Mouse (Mus musculus) heart, postnatal 0 days (tissue): ENCODE results near the gene Fpgs. TPM values are rescaled to one million over a fixed set of nuclear protein-coding genes. Genes with fewer than 3 reads are reported as not detected.
A peak's percentile ranks its signal among the peaks of the same experiment; 100 is the strongest.

Source experiments
- ATAC-seq: fragments of 200-750 bp; cut with Nextera tagmentation; 2 replicates; pipeline ENCODE4 v1.8.0; 2017; ENCODE audit warnings: low read depth, moderate number of reproducible peaks, moderate library complexity; ENCODE audit not compliant: insufficient read depth
- DNase-seq: peaks from one replicate; pipeline ENCODE4 v3.0.0-alpha.2; 2016; ENCODE audit warnings: low spot score
- H3K27ac ChIP-seq: fragments of 300-500 bp; sonication (generic); 2 replicates; pipeline ENCODE4 v1.5.1; 2014; ENCODE audit warnings: low read depth, mild to moderate bottlenecking
- H3K27me3 ChIP-seq: fragments of 300-500 bp; sonication (generic); 2 replicates; pipeline ENCODE4 v1.6.1; 2014; ENCODE audit warnings: low read length, mixed read lengths; ENCODE audit not compliant: control insufficient read depth, insufficient read depth
- H3K36me3 ChIP-seq: fragments of 300-500 bp; sonication (generic); replicated peaks from 2 replicates; pipeline ENCODE4 v1.6.1; 2014; ENCODE audit warnings: low read length, mixed read lengths; ENCODE audit not compliant: control insufficient read depth, insufficient read depth
- H3K4me1 ChIP-seq: fragments of 300-500 bp; sonication (generic); 2 replicates; pipeline ENCODE4 v1.6.1; 2014; ENCODE audit warnings: antibody characterized with exemption; ENCODE audit not compliant: control insufficient read depth, insufficient read depth
- H3K4me2 ChIP-seq: fragments of 300-500 bp; sonication (generic); 2 replicates; pipeline ENCODE4 v1.6.1; 2014; ENCODE audit warnings: low read depth, mild to moderate bottlenecking, low read length, moderate library complexity
- H3K4me3 ChIP-seq: fragments of 300-500 bp; sonication (generic); 2 replicates; pipeline ENCODE4 v1.5.1; 2014; ENCODE audit warnings: low read depth, low read length
- H3K9ac ChIP-seq: fragments of 300-500 bp; sonication (generic); replicated peaks from 2 replicates; pipeline ENCODE4 v1.6.1; 2014; ENCODE audit warnings: low read depth, low read length, mixed read lengths
- H3K9me3 ChIP-seq: fragments of 300-500 bp; sonication (generic); replicated peaks from 2 replicates; pipeline ENCODE4 v1.6.1; 2016; ENCODE audit warnings: low read length; ENCODE audit not compliant: control insufficient read depth
- CTCF ChIP-seq: IDR thresholded peaks from 2 replicates; pipeline ENCODE4 v1.5.1; 2016; ENCODE audit warnings: antibody characterized with exemption, control low read depth, low read depth
- EP300 ChIP-seq: IDR thresholded peaks from 2 replicates; pipeline ENCODE4 v1.6.1; 2016; ENCODE audit warnings: antibody characterized with exemption, low read depth
- WGBS: fragments of 180-500 bp; shearing (Covaris S2); extraction: QIAGEN DNeasy Blood & Tissue Kit; methylation state at CpG from one replicate; pipeline ENCODE4 v1.1.7; 2014; 5-methylcytosine and 5-hydroxymethylcytosine counted together
- polyA plus RNA-seq: library from polyadenylated mRNA; unstranded; fragments of >200 nt; fragmentation: Nextera tagmentation; extraction: Ambion mirVana; gene quantifications from 2 replicates; pipeline ENCODE4 v1.2.1, GENCODE M21; 2015
- total RNA-seq: library from RNA; depleted of rRNA; stranded (reverse); fragments of >200 nt; gene quantifications from 2 replicates; pipeline ENCODE4 v1.2.3, GENCODE M21; 2014; ENCODE audit warnings: low replicate concordance

Fpgs gene
- total and polyA plus RNA-seq, 2 experiments from 2014 or later: 10.9 to 13.6 TPM

- Histone ChIP-seq H3K9me3 (no peaks in the 10 kb centered on the region), H3K9ac (no peak overlapping the region), H3K36me3 (no peaks in the 10 kb centered on the region), H3K4me3 (no peak overlapping the region), H3K4me1 (no peaks in the 10 kb centered on the region), H3K27ac (peak overlapping the region; percentile 48; the same call in 1 of the 2 replicates), H3K27me3 (no peaks in the 10 kb centered on the region), H3K4me2 (no peak overlapping the region)
- DNase-seq (no peak), ATAC-seq (no peak)
- WGBS: 73% methylated on average over 16 of the region's 16 CpGs
- TF ChIP-seq CTCF (no peak), EP300 (no peak)
These were observed 21.2 kb upstream of the Fpgs start for GRCm38 (mm10) chr2:32724832-32725790.

- Histone ChIP-seq H3K4me2 (no peak overlapping the region), H3K9me3 (no peaks in the 10 kb centered on the region), H3K27ac (no peak overlapping the region), H3K27me3 (no peaks in the 10 kb centered on the region), H3K4me3 (no peak overlapping the region), H3K9ac (no peak overlapping the region), H3K4me1 (no peaks in the 10 kb centered on the region), H3K36me3 (no peaks in the 10 kb centered on the region)
- DNase-seq (no peak), ATAC-seq (no peak)
- no peak for TF ChIP-seq CTCF
- no peak for TF ChIP-seq EP300
- 70% methylated on average over 4 of the region's 4 CpGs for WGBS
These were observed 20.2 kb upstream of the Fpgs start for GRCm38 (mm10) chr2:32724149-32724548.

- WGBS: 58% methylated on average over 3 of the region's 3 CpGs
- no peak for DNase-seq
- no peak overlapping the region; the same call in 1 of the 2 replicates for H3K4me2 ChIP-seq
- no peaks in the 10 kb centered on the region for H3K36me3 ChIP-seq
- H3K4me3 ChIP-seq: no peak overlapping the region
- no peak for ATAC-seq
- no peaks in the 10 kb centered on the region for H3K27me3 ChIP-seq
- 0 out of 2 replicates have a peak overlapping the region, but pooled peaks have one; percentile 56 for H3K27ac ChIP-seq
- H3K4me1 ChIP-seq: no peaks in the 10 kb centered on the region
- H3K9ac ChIP-seq: no peak overlapping the region
- TF ChIP-seq CTCF: no peak
- no peak for TF ChIP-seq EP300
- H3K9me3 ChIP-seq: no peaks in the 10 kb centered on the region
These were observed 18.6 kb upstream of the Fpgs start for GRCm38 (mm10) chr2:32722581-32722980.

GRCm38 (mm10) chr2:32722046-32722445 lies 18.1 kb upstream of the Fpgs start:
- H3K4me2 ChIP-seq: peak overlapping the region; percentile 46; the same call in 1 of the 2 replicates
- 54% methylated on average over 6 of the region's 6 CpGs for WGBS
- TF ChIP-seq CTCF: no peak
- TF ChIP-seq EP300: no peak
- DNase-seq (no peak), ATAC-seq (no peak)
- no peaks in the 10 kb centered on the region for H3K9me3 ChIP-seq
- H3K4me3 ChIP-seq: peak overlapping the region; percentile 6; the same call in 1 of the 2 replicates
- no peaks in the 10 kb centered on the region for H3K27me3 ChIP-seq
- no peaks in the 10 kb centered on the region for H3K36me3 ChIP-seq
- peak overlapping the region; percentile 56; the same call in 1 of the 2 replicates for H3K27ac ChIP-seq
- H3K9ac ChIP-seq: no peak overlapping the region
- H3K4me1 ChIP-seq: no peaks in the 10 kb centered on the region

GRCm38 (mm10) chr2:32720681-32721229 lies 16.8 kb upstream of the Fpgs start, which contains the start of gene Sh2d3c:
Sh2d3c (plus strand) TSS chr2:32721055.
- Histone ChIP-seq H3K36me3 (no peaks in the 10 kb centered on the region), H3K27ac (peak within 1 kb of the TSS; percentile 56), H3K4me1 (no peaks in the 10 kb centered on the region), H3K27me3 (no peaks in the 10 kb centered on the region), H3K9me3 (no peaks in the 10 kb centered on the region), H3K9ac (no peak within 1 kb of the TSS), H3K4me3 (peak within 1 kb of the TSS; percentile 19; the same call in 1 of the 2 replicates), H3K4me2 (peak within 1 kb of the TSS; percentile 46; the same call in 1 of the 2 replicates)
- DNase-seq: no peak
- TF ChIP-seq CTCF: no peak
- no peak for ATAC-seq
- WGBS: 24% methylated on average over 8 of the region's 8 CpGs
